Mouse (Mus musculus) stomach, embryonic 15.5 days (tissue): ENCODE results near the gene Tbx3. TPM values are rescaled to one million over a fixed set of nuclear protein-coding genes. Genes with fewer than 3 reads are reported as not detected.

Experiments
- ATAC-seq: fragments of 200-750 bp; cut with Nextera tagmentation; 2 replicates; pipeline ENCODE4 v1.8.0; 2017; ENCODE audit warnings: low read depth, moderate number of reproducible peaks, moderate TSS enrichment; ENCODE audit not compliant: insufficient read depth, low FRiP score
- H3K27ac ChIP-seq: fragments of 300-500 bp; sonication (generic); 2 replicates; pipeline ENCODE4 v1.5.1; 2015; ENCODE audit warnings: mild to moderate bottlenecking, inconsistent platforms
- H3K27me3 ChIP-seq: fragments of 300-500 bp; sonication (generic); replicated peaks from 2 replicates; pipeline ENCODE4 v1.6.1; 2015; ENCODE audit warnings: inconsistent platforms
- H3K36me3 ChIP-seq: fragments of 300-500 bp; sonication (generic); 2 replicates; pipeline ENCODE4 v1.6.1; 2015; ENCODE audit warnings: inconsistent platforms
- H3K4me1 ChIP-seq: fragments of 300-500 bp; sonication (generic); 2 replicates; pipeline ENCODE4 v1.6.1; 2015; ENCODE audit warnings: inconsistent platforms
- H3K4me2 ChIP-seq: fragments of 300-500 bp; sonication (generic); 2 replicates; pipeline ENCODE4 v1.6.1; 2015; ENCODE audit warnings: mild to moderate bottlenecking, inconsistent platforms
- H3K4me3 ChIP-seq: fragments of 300-500 bp; sonication (generic); replicated peaks from 2 replicates; pipeline ENCODE4 v1.5.1; 2015; ENCODE audit warnings: inconsistent platforms
- H3K9ac ChIP-seq: fragments of 300-500 bp; sonication (generic); 2 replicates; pipeline ENCODE4 v1.6.1; 2015; ENCODE audit warnings: inconsistent platforms
- H3K9me3 ChIP-seq: fragments of 300-500 bp; sonication (generic); 2 replicates; pipeline ENCODE4 v1.6.1; 2016; ENCODE audit warnings: inconsistent platforms
- WGBS: fragments of 180-500 bp; shearing (Covaris S2); methylation state at CpG from one replicate; pipeline ENCODE4 v1.1.7; 2015; 5-methylcytosine and 5-hydroxymethylcytosine counted together
- polyA plus RNA-seq: library from polyadenylated mRNA; unstranded; fragments of >200 nt; fragmentation: Nextera tagmentation; extraction: Ambion mirVana; gene quantifications from 2 replicates; pipeline ENCODE4 v1.2.1, GENCODE M21; 2015

Gene Tbx3
- polyA plus RNA-seq, 1 experiment from 2014 or later: 21.4 TPM

- H3K4me3 ChIP-seq: no peak overlapping the region
- WGBS: 31% methylated on average over 11 of the region's 11 CpGs
- H3K9me3 ChIP-seq: no peaks in the 10 kb centered on the region
- no peak overlapping the region for H3K27ac ChIP-seq
- H3K4me1 ChIP-seq: no peaks in the 10 kb centered on the region
- no peaks in the 10 kb centered on the region for H3K27me3 ChIP-seq
- no peak overlapping the region for H3K4me2 ChIP-seq
- H3K9ac ChIP-seq: no peak overlapping the region
- no peak for ATAC-seq
- no peaks in the 10 kb centered on the region for H3K36me3 ChIP-seq
These were observed 50.2 kb downstream of the Tbx3 start for GRCm38 (mm10) chr5:119720471-119721265.

GRCm38 (mm10) chr5:119732978-119733377 lies 62.5 kb downstream of the Tbx3 start:
- H3K4me1 ChIP-seq: no peaks in the 10 kb centered on the region
- no peak overlapping the region for H3K27ac ChIP-seq
- H3K4me2 ChIP-seq: no peak overlapping the region
- H3K9ac ChIP-seq: no peak overlapping the region
- no peaks in the 10 kb centered on the region for H3K9me3 ChIP-seq
- WGBS: 29% methylated on average over 7 of the region's 7 CpGs
- no peaks in the 10 kb centered on the region for H3K27me3 ChIP-seq
- H3K36me3 ChIP-seq: no peaks in the 10 kb centered on the region
- no peak overlapping the region for H3K4me3 ChIP-seq
- no peak; the same call in 1 of the 2 replicates for ATAC-seq

Other genes with a start within 250 kb of the Tbx3 start
- 0.23 and 0.62 TPM in 2 replicates for gene Tbx5, start 162.0 kb downstream of the Tbx3 start, polyA plus RNA-seq